Mouse (Mus musculus) G1E (cell line): Measurements from ENCODE around the gene Lsamp.

Experiments used
- CTCF ChIP-seq: IDR thresholded peaks from 2 replicates; pipeline ENCODE4 v1.5.1; 2012; ENCODE audit warnings: low read depth, low read length, inconsistent platforms, mixed read lengths
- GATA1 ChIP-seq: IDR thresholded peaks from 2 replicates; pipeline ENCODE4 v1.6.1; 2012; ENCODE audit warnings: borderline replicate concordance, low read length, inconsistent platforms, mixed read lengths
- POLR2AphosphoS5 ChIP-seq: IDR thresholded peaks from 2 replicates; pipeline ENCODE4 v1.6.1; 2012; ENCODE audit warnings: low read depth, low read length, inconsistent platforms; ENCODE audit not compliant: insufficient replicate concordance

GRCm38 (mm10) chr16:41965636-41966035 is 1981.5 kb downstream of the Lsamp start:
- TF ChIP-seq CTCF: no peak
- TF ChIP-seq POLR2AphosphoS5: no peak
- TF ChIP-seq GATA1: no peak
